Mouse (Mus musculus): ENCODE data around the gene Ifna6.

The Ifna6 gene

GRCm38 (mm10) chr4:88845334-88845733, 18.1 kb downstream of the Ifna6 start:
- no peak for DNase-seq (ENCODE audit: low read depth, low spot score)

GRCm38 (mm10) chr4:88849698-88850097, 22.5 kb downstream of the Ifna6 start, which contains the start of gene Ifna1:
TSS of gene Ifna1 (plus strand) at chr4:88850087.
- DNase-seq (ENCODE audit: low read depth, low spot score) = no peak

GRCm38 (mm10) chr4:88851026-88851763, 24.0 kb downstream of the Ifna6 start:
- no peak for DNase-seq (ENCODE audit: low read depth, low spot score)

GRCm38 (mm10) chr4:88859214-88859613, 32.0 kb downstream of the Ifna6 start:
- DNase-seq (ENCODE audit: low read depth, low spot score) = no peak

- DNase-seq (ENCODE audit: low read depth, low spot score) = no peak
These were observed 36.1 kb downstream of the Ifna6 start for GRCm38 (mm10) chr4:88863309-88863708.

GRCm38 (mm10) chr4:88864599-88864998, 37.4 kb downstream of the Ifna6 start:
- peak; percentile 84 for DNase-seq (ENCODE audit: low read depth, low spot score)

GRCm38 (mm10) chr4:88865011-88865569, 37.9 kb downstream of the Ifna6 start:
- DNase-seq (ENCODE audit: low read depth, low spot score) = no peak

GRCm38 (mm10) chr4:88867366-88867925, 40.2 kb downstream of the Ifna6 start:
- DNase-seq (ENCODE audit: low read depth, low spot score) = peak; percentile 80

GRCm38 (mm10) chr4:88867926-88868911, 41.0 kb downstream of the Ifna6 start:
- DNase-seq (ENCODE audit: low read depth, low spot score) = peak; percentile 61

- DNase-seq (ENCODE audit: low read depth, low spot score) = peak; percentile 52
These were observed 45.5 kb downstream of the Ifna6 start for GRCm38 (mm10) chr4:88872691-88873090.

- DNase-seq (ENCODE audit: low read depth, low spot score) = no peak
These were observed 48.3 kb downstream of the Ifna6 start for GRCm38 (mm10) chr4:88875435-88876095.

- no peak for DNase-seq (ENCODE audit: low read depth, low spot score)
These were observed 49.3 kb downstream of the Ifna6 start for GRCm38 (mm10) chr4:88876520-88876919.
